Mouse (Mus musculus): ENCODE data around the gene Nemp2. TPM values are rescaled to one million over a fixed set of nuclear protein-coding genes. Genes with fewer than 3 reads are reported as not detected.

Gene Nemp2
- polyA plus RNA-seq (2016; fragmentation: Nextera tagmentation; extraction: Ambion mirVana), result 9.7 and 11.5 TPM in 2 replicates

DNA sequence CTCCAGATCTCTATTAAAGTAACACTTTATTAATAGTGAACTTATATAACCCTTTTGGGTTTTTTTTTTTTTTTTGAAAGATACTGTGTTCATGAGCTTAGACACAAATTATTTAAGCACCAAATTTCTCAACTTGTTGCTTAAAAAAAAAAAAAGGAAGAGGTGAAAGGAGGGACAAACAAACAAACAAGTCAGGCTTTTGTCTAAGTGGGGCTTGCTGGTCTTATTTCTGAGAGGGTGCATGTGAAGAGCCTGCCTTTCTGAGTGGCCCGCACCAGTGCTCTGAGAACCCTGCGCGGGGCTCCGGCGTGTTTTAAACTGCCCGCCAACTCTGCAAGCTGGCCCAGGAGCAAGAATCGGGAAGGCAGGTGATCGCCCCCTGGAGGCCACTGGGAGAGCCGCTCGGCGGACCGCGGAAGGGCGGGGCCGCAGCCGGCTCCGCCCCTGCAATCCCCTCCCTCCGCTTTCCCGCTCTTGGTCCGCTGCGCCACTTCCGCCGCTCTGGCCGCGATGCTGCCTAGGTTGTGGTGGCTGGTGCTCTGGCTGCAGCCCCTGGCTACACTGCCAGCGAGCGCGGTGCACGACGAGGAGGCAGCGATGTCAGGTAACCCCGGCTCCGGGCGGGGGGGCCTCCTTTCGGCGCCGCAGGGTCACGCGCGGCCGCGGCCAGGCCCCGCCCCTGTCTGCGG is at the start of gene Nemp2:
TSS of gene Nemp2 (plus strand) at position 456 of the 689 bp plus-strand sequence.
- H3K9me3 ChIP-seq, result no peaks in the 10 kb centered on the region
- H3K4me3 ChIP-seq, result peak within 1 kb of the TSS; percentile 88
- H3K4me1 ChIP-seq, result peaks cover 13% of the 10 kb centered on the region
- H3K36me3 ChIP-seq, result 0 out of 2 replicates have a peak, but pooled peaks cover 3% of the 10 kb centered on the region
- ATAC-seq (ENCODE audit: low FRiP score, low read depth), result peak; percentile 97
- peak within 1 kb of the TSS; percentile 75 for H3K27ac ChIP-seq (replicated peaks)
- H3K9ac ChIP-seq (replicated peaks), result peak within 1 kb of the TSS; percentile 84
- WGBS, result under 1% methylated on average over 44 of the region's 44 CpGs
- H3K4me2 ChIP-seq (replicated peaks), result peak within 1 kb of the TSS; percentile 60
- H3K27me3 ChIP-seq, result no peaks in the 10 kb centered on the region

DNA sequence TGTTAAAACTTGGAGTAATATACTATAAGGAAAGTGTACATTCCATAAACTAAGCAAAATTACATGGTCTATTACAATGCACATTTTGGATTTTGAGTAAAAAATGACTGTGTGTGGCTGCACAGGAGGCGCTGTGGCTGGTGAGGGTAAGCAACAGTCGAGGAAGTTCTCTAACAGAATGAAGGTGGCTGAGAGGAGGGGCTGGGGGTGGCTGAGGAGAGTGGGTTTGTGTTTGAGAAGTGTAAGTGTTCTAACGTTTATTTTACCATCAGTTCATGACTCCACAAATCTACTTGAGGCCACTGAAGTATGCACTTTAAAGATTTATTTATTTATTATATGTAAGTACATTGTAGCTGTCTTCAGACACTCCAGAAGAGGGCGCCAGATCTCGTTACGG is 48.8 kb upstream of the Nemp2 start:
- H3K9me3 ChIP-seq, result no peaks in the 10 kb centered on the region
- no peaks in the 10 kb centered on the region for H3K36me3 ChIP-seq
- no peak overlapping the region for H3K27ac ChIP-seq (replicated peaks)
- no peaks in the 10 kb centered on the region for H3K27me3 ChIP-seq
- H3K4me3 ChIP-seq, result no peak overlapping the region
- no peak overlapping the region for H3K4me2 ChIP-seq (replicated peaks)
- no peaks in the 10 kb centered on the region for H3K4me1 ChIP-seq
- no peak for ATAC-seq (ENCODE audit: low FRiP score, low read depth)
- no peak overlapping the region for H3K9ac ChIP-seq (replicated peaks)
- WGBS, result 74% methylated on average over 6 of the region's 6 CpGs

DNA sequence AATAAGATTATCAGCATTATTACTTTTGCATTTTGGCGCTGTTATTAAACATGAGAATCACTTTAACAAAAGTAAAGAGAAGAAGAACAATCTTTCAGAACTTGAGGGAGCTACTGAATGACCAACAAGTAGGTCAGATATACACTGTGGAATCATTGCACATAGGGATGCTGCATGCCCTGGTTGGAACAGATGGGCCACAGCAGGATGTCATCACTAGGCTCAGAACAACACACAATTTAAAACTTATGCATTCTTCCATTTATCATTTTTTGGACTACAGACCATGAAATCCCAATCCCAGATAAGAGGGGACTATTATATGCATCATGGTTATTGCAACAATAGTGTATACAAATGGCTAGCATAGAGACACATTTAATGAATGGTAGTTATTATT is 47.6 kb upstream of the Nemp2 start:
- no peak overlapping the region for H3K4me2 ChIP-seq (replicated peaks)
- H3K4me1 ChIP-seq, result no peaks in the 10 kb centered on the region
- H3K27me3 ChIP-seq, result no peaks in the 10 kb centered on the region
- H3K36me3 ChIP-seq, result no peaks in the 10 kb centered on the region
- no peak overlapping the region for H3K27ac ChIP-seq (replicated peaks)
- H3K9me3 ChIP-seq, result no peaks in the 10 kb centered on the region
- no peak overlapping the region for H3K9ac ChIP-seq (replicated peaks)
- WGBS, result 93% methylated on average over 1 of the region's 1 CpGs
- no peak overlapping the region for H3K4me3 ChIP-seq
- no peak for ATAC-seq (ENCODE audit: low FRiP score, low read depth)

DNA sequence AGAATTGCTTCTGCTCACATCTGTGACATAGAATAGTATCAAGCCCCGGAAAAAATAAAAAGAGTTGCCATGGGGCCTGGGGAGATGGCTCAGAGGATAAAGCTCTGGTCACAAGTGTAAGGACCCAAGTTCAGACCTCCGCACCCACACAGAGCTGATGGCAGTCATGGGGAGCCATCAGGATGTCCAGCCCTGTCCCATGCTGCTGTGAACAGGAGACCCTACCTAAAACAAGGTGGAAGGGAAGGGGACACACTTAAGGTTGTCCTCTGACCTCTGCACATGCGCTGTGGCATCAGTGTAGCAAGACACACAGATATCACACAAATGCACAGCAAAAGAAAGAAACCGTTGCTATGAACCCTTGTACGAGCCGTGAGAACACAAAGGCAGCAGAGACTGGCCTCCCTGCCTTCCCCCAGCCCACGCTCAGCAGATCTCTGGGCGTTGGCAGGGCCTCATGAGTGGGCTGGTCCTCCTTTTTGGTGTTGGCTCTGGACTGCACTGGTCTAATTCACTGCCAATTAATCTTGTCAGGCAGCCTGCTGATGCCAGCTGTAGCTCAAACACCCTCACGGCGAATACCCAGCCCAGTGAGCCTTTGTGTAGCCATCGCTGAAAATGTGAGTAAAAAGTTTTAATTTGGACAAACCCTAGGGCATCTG is 33.4 kb upstream of the Nemp2 start:
- Histone ChIP-seq H3K9ac (replicated peaks) (no peak overlapping the region), H3K27ac (replicated peaks) (no peak overlapping the region), H3K4me1 (no peaks in the 10 kb centered on the region; the same call in 1 of the 2 replicates), H3K4me3 (no peak overlapping the region), H3K9me3 (no peaks in the 10 kb centered on the region), H3K36me3 (no peaks in the 10 kb centered on the region), H3K4me2 (replicated peaks) (no peak overlapping the region), H3K27me3 (no peaks in the 10 kb centered on the region)
- ATAC-seq (ENCODE audit: low FRiP score, low read depth), result peak; percentile 54; the same call in 1 of the 2 replicates
- 73% methylated on average over 11 of the region's 11 CpGs for WGBS

DNA sequence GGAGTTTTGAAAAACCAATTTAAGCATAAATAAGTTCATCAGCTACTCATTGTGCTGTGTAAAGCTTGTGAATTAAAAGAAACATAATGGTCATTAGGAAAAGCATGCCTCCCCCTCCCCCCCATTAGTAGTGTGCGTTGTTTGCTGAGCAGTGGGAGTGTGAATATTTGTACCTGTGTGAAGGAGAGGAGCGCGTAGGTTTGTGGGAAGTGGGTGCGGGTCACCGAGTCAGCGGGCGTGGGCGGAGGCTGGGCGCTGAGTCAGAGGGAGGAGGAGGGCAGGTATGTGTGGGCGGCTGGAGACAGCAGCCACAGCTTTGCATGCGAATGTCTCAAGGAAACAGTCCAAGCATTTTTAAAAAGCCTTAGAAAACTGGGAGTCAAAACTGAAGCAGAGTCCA is 32.7 kb upstream of the Nemp2 start:
- no peaks in the 10 kb centered on the region; the same call in 1 of the 2 replicates for H3K4me1 ChIP-seq
- no peak for ATAC-seq (ENCODE audit: low FRiP score, low read depth)
- no peaks in the 10 kb centered on the region for H3K9me3 ChIP-seq
- H3K27me3 ChIP-seq, result no peaks in the 10 kb centered on the region
- H3K4me2 ChIP-seq (replicated peaks), result no peak overlapping the region
- 68% methylated on average over 11 of the region's 11 CpGs for WGBS
- H3K36me3 ChIP-seq, result no peaks in the 10 kb centered on the region
- no peak overlapping the region for H3K27ac ChIP-seq (replicated peaks)
- H3K4me3 ChIP-seq, result no peak overlapping the region
- H3K9ac ChIP-seq (replicated peaks), result no peak overlapping the region

DNA sequence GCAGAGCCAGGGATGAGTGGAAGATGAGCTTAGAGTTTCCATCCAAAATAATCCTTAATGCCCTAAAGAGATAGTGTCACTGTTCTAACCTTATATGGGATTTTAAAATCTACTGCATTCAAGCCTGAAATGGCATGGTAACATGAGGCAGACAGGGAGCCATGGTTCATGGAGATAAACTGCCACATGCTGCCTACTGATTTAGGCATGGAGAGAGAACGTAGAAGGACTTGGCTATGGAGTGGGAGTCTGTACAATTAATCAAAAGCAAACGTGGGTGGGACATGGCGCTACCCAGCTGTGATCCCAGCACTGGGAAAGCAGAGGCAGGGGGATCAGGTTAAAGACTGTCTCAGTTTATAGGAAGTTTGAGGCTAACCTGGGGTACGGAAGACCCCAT is 32.1 kb upstream of the Nemp2 start:
- no peak for ATAC-seq (ENCODE audit: low FRiP score, low read depth)
- Histone ChIP-seq H3K4me1 (no peaks in the 10 kb centered on the region; the same call in 1 of the 2 replicates), H3K9ac (replicated peaks) (no peak overlapping the region), H3K4me3 (no peak overlapping the region), H3K36me3 (no peaks in the 10 kb centered on the region), H3K4me2 (replicated peaks) (no peak overlapping the region), H3K9me3 (no peaks in the 10 kb centered on the region), H3K27ac (replicated peaks) (no peak overlapping the region), H3K27me3 (no peaks in the 10 kb centered on the region)
- WGBS, result 75% methylated on average over 4 of the region's 4 CpGs

DNA sequence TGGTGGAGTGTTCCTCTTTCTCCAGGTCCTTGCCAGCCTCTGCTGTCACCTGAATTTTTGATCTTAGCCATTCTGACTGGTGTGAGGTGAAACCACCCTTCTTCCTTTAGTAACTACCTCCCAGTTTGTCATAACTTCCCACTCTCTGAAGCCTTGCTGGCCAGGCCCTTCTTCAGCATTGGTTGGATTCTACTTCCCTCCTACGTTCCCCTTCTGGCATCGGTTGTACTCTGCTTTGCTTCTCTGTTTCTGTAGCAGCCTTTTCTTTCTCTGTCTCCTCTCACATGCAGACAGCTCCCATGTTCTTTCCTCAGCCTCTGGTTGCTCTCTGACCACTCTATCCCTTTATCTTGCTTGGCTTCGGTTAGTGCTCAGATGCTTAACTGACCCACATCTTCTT is 29.0 kb upstream of the Nemp2 start:
- Histone ChIP-seq H3K9ac (replicated peaks) (no peak overlapping the region), H3K9me3 (no peaks in the 10 kb centered on the region), H3K27ac (replicated peaks) (no peak overlapping the region), H3K4me1 (no peaks in the 10 kb centered on the region; the same call in 1 of the 2 replicates), H3K4me3 (no peak overlapping the region), H3K36me3 (no peaks in the 10 kb centered on the region), H3K4me2 (replicated peaks) (no peak overlapping the region), H3K27me3 (no peaks in the 10 kb centered on the region)
- ATAC-seq (ENCODE audit: low FRiP score, low read depth), result no peak
- 95% methylated on average over 3 of the region's 3 CpGs for WGBS

DNA sequence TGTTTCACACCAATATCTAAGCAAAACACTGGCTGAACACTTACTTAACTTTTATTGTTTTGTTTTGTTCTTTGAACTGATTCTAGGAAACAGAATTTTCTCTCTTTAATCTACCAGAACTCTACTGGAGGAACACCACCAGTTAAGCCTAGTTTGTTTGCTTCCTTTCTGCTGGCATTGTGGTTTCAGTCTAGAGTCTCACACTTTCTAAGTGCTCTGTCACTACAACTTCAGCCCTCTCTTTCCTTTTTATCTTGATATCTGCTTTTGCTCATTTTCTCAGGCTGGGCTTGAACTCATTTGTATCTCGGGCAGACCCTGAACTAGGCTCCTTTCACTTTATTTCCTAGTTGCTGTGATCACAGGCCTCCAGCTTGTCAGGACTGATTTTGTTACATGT is 22.8 kb upstream of the Nemp2 start:
- Histone ChIP-seq H3K36me3 (no peaks in the 10 kb centered on the region), H3K4me1 (no peaks in the 10 kb centered on the region), H3K27ac (replicated peaks) (no peak overlapping the region), H3K9ac (replicated peaks) (no peak overlapping the region), H3K27me3 (no peaks in the 10 kb centered on the region), H3K4me3 (no peak overlapping the region), H3K4me2 (replicated peaks) (no peak overlapping the region), H3K9me3 (no peaks in the 10 kb centered on the region)
- ATAC-seq (ENCODE audit: low FRiP score, low read depth), result no peak
- 88% methylated on average over 1 of the region's 1 CpGs for WGBS

DNA sequence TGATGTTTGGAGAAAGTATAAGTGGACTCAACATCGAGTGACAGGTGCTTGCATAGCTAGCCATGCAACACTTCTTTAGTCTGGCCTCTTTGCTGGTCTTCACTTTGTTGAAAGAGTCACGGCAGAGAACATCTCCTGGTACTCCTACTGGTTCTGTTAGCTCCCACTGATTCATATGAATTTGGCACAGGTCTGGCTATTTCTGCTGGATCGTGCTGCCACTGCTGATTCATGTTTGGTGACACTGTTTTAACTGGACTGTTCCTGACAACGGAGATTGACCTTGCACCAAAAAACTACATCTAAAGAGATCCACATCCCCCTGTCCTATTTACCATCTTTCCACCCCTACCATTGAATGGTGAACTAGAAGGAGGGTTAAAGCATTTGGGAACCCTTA is 22.0 kb upstream of the Nemp2 start:
- no peaks in the 10 kb centered on the region for H3K9me3 ChIP-seq
- 90% methylated on average over 4 of the region's 4 CpGs for WGBS

DNA sequence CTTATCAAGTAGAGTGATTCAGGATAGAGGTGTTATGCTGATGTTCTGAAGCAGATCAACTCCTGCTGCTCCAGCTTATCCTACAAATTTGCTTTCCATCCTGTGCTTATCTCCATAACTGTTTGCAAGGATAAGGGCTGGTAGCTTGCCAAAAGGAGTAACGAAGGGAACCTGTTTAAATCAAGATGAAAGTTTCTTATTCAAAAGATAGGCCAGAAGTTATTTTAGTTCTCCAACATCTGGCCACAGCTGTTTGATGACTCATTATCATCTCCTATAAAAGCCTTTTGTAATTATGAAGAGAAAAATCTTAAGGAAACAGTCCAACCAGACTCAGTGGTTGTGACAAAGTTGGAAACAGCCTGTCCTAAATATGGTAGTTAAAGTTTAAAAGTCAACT is 12.3 kb upstream of the Nemp2 start:
- Histone ChIP-seq H3K9me3 (no peaks in the 10 kb centered on the region), H3K27me3 (no peaks in the 10 kb centered on the region), H3K27ac (replicated peaks) (no peak overlapping the region), H3K36me3 (no peaks in the 10 kb centered on the region), H3K9ac (replicated peaks) (no peak overlapping the region), H3K4me1 (no peaks in the 10 kb centered on the region), H3K4me2 (replicated peaks) (no peak overlapping the region), H3K4me3 (no peak overlapping the region)
- ATAC-seq (ENCODE audit: low FRiP score, low read depth), result no peak
- 95% methylated on average over 1 of the region's 1 CpGs for WGBS

More for the DNA sequence above, 22.0 kb upstream of the Nemp2 start:
- no peak overlapping the region for H3K9ac ChIP-seq (replicated peaks)
- H3K27ac ChIP-seq (replicated peaks), result no peak overlapping the region
- H3K36me3 ChIP-seq, result no peaks in the 10 kb centered on the region
- no peak overlapping the region for H3K4me3 ChIP-seq
- H3K4me1 ChIP-seq, result no peaks in the 10 kb centered on the region
- ATAC-seq (ENCODE audit: low FRiP score, low read depth), result no peak
- no peaks in the 10 kb centered on the region for H3K27me3 ChIP-seq
- H3K4me2 ChIP-seq (replicated peaks), result no peak overlapping the region

DNA sequence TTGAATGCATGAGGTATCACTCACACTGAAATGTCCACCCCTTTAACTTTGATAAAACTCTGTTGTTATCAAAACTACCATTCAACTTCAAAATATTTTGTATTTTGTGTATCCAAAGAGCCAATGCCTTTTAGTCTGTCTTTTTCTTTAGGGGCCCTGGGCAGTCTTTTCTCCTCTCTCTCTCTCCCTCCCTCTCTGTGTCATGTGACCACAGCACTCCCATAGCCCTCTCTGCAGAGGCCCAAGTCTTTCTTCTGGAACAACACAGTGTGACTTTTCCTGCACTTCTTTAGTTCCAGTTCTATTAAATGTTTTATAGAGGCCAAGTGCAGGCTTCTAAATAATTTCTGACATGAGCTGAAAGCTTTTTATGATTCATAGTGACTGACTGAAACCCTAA is 10.1 kb upstream of the Nemp2 start:
- Histone ChIP-seq H3K4me3 (no peak overlapping the region), H3K36me3 (no peaks in the 10 kb centered on the region), H3K9ac (replicated peaks) (no peak overlapping the region), H3K9me3 (no peaks in the 10 kb centered on the region), H3K27ac (replicated peaks) (no peak overlapping the region), H3K4me1 (no peaks in the 10 kb centered on the region), H3K4me2 (replicated peaks) (no peak overlapping the region), H3K27me3 (no peaks in the 10 kb centered on the region)
- ATAC-seq (ENCODE audit: low FRiP score, low read depth), result no peak

DNA sequence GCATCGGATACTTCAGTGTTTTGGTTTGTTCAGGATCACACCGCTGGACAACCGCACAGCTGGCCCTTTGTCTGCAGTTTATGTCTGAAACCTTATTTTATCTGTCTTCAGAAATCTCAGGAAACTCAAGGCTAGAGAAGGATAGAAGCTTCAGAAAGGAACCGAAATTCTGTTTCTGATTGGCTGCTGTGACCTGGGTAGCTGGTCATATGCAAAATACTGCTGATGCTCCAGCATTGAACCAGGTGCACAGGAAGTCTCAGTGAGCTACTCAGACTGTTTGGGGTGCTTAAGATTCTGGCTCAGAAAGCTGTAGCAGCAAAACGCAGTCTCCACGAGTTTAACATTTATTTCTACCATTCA is 415 bp downstream of the Nemp2 start:
- 0% methylated on average over 6 of the region's 6 CpGs for WGBS
- H3K9me3 ChIP-seq, result no peaks in the 10 kb centered on the region
- H3K4me1 ChIP-seq, result peaks cover 13% of the 10 kb centered on the region
- peak overlapping the region; percentile 88 for H3K4me3 ChIP-seq
- H3K27ac ChIP-seq (replicated peaks), result peak overlapping the region; percentile 75
- no peaks in the 10 kb centered on the region for H3K27me3 ChIP-seq
- peak; percentile 77 for ATAC-seq (ENCODE audit: low FRiP score, low read depth)
- peak overlapping the region; percentile 60 for H3K4me2 ChIP-seq (replicated peaks)
- H3K36me3 ChIP-seq, result 0 out of 2 replicates have a peak, but pooled peaks cover 6% of the 10 kb centered on the region
- peak overlapping the region; percentile 84 for H3K9ac ChIP-seq (replicated peaks)

All from midbrain, embryonic 12.5 days (tissue).